Mouse (Mus musculus): ENCODE data around the gene Cxcr5. TPM values are rescaled to one million over a fixed set of nuclear protein-coding genes. Genes with fewer than 3 reads are reported as not detected.

The Cxcr5 gene
- polyA plus RNA-seq, 1 experiment = 6.0 TPM

GRCm38 (mm10) chr9:44525001-44525400 lies 36.7 kb downstream of the Cxcr5 start:
- H3K4me1 ChIP-seq (ENCODE audit: control insufficient read depth, insufficient read depth, low read length) = no peaks in the 10 kb centered on the region
- WGBS = 87% methylated on average over 3 of the region's 3 CpGs
- no peak for TF ChIP-seq CTCF (IDR thresholded peaks at IDR 0.05; ENCODE audit: insufficient read depth, low read length)
- TF ChIP-seq POLR2A (IDR thresholded peaks at IDR 0.05; ENCODE audit: borderline replicate concordance, extremely low read depth, low read depth, low read length) = no peak
- DNase-seq = no peak
- no peak overlapping the region for H3K4me3 ChIP-seq (replicated peaks; ENCODE audit: extremely low read depth, low read depth, low read length)

GRCm38 (mm10) chr9:44524235-44524826 lies 37.3 kb downstream of the Cxcr5 start:
- DNase-seq = no peak
- H3K4me3 ChIP-seq (replicated peaks; ENCODE audit: extremely low read depth, low read depth, low read length) = no peak overlapping the region
- no peaks in the 10 kb centered on the region for H3K4me1 ChIP-seq (ENCODE audit: control insufficient read depth, insufficient read depth, low read length)
- TF ChIP-seq CTCF (IDR thresholded peaks at IDR 0.05; ENCODE audit: insufficient read depth, low read length) (no peak), POLR2A (IDR thresholded peaks at IDR 0.05; ENCODE audit: borderline replicate concordance, extremely low read depth, low read depth, low read length) (no peak)
- 69% methylated on average over 5 of the region's 5 CpGs for WGBS

- Histone ChIP-seq H3K4me1 (ENCODE audit: control insufficient read depth, insufficient read depth, low read length) (no peaks in the 10 kb centered on the region), H3K4me3 (replicated peaks; ENCODE audit: extremely low read depth, low read depth, low read length) (no peak overlapping the region)
- TF ChIP-seq CTCF (IDR thresholded peaks at IDR 0.05; ENCODE audit: insufficient read depth, low read length) = no peak
- TF ChIP-seq POLR2A (IDR thresholded peaks at IDR 0.05; ENCODE audit: borderline replicate concordance, extremely low read depth, low read depth, low read length) = no peak
- 59% methylated on average over 5 of the region's 5 CpGs for WGBS
- no peak for DNase-seq
Measured at GRCm38 (mm10) chr9:44523686-44524085, 38.0 kb downstream of the Cxcr5 start.

- 69% methylated on average over 10 of the region's 10 CpGs for WGBS
Measured at GRCm38 (mm10) chr9:44521927-44522326, 39.8 kb downstream of the Cxcr5 start.

GRCm38 (mm10) chr9:44518068-44518467 lies 43.6 kb downstream of the Cxcr5 start:
- 45% methylated on average over 7 of the region's 7 CpGs for WGBS
- no peak for DNase-seq
- H3K4me3 ChIP-seq (replicated peaks; ENCODE audit: extremely low read depth, low read depth, low read length) = no peak overlapping the region
- no peak for TF ChIP-seq CTCF (IDR thresholded peaks at IDR 0.05; ENCODE audit: insufficient read depth, low read length)
- no peak for TF ChIP-seq POLR2A (IDR thresholded peaks at IDR 0.05; ENCODE audit: borderline replicate concordance, extremely low read depth, low read depth, low read length)
- H3K4me1 ChIP-seq (ENCODE audit: control insufficient read depth, insufficient read depth, low read length) = peaks cover 7% of the 10 kb centered on the region; the same call in 1 of the 2 replicates

More at GRCm38 (mm10) chr9:44521927-44522326, 39.8 kb downstream of the Cxcr5 start:
- Histone ChIP-seq H3K4me3 (replicated peaks; ENCODE audit: extremely low read depth, low read depth, low read length) (no peak overlapping the region), H3K4me1 (ENCODE audit: control insufficient read depth, insufficient read depth, low read length) (no peaks in the 10 kb centered on the region)
- DNase-seq = no peak
- TF ChIP-seq POLR2A (IDR thresholded peaks at IDR 0.05; ENCODE audit: borderline replicate concordance, extremely low read depth, low read depth, low read length) = no peak
- no peak for TF ChIP-seq CTCF (IDR thresholded peaks at IDR 0.05; ENCODE audit: insufficient read depth, low read length)

- H3K4me1 ChIP-seq (ENCODE audit: control insufficient read depth, insufficient read depth, low read length) = peaks cover 7% of the 10 kb centered on the region; the same call in 1 of the 2 replicates
- H3K4me3 ChIP-seq (replicated peaks; ENCODE audit: extremely low read depth, low read depth, low read length) = no peak overlapping the region
- 65% methylated on average over 4 of the region's 4 CpGs for WGBS
- no peak for TF ChIP-seq CTCF (IDR thresholded peaks at IDR 0.05; ENCODE audit: insufficient read depth, low read length)
- no peak for TF ChIP-seq POLR2A (IDR thresholded peaks at IDR 0.05; ENCODE audit: borderline replicate concordance, extremely low read depth, low read depth, low read length)
- no peak for DNase-seq
Measured at GRCm38 (mm10) chr9:44517368-44517767, 44.3 kb downstream of the Cxcr5 start.

GRCm38 (mm10) chr9:44515891-44516290 lies 45.8 kb downstream of the Cxcr5 start:
- WGBS = 84% methylated on average over 5 of the region's 5 CpGs
- DNase-seq = no peak
- H3K4me3 ChIP-seq (replicated peaks; ENCODE audit: extremely low read depth, low read depth, low read length) = no peak overlapping the region
- TF ChIP-seq CTCF (IDR thresholded peaks at IDR 0.05; ENCODE audit: insufficient read depth, low read length) (no peak), POLR2A (IDR thresholded peaks at IDR 0.05; ENCODE audit: borderline replicate concordance, extremely low read depth, low read depth, low read length) (no peak)
- H3K4me1 ChIP-seq (ENCODE audit: control insufficient read depth, insufficient read depth, low read length) = peaks cover 13% of the 10 kb centered on the region

- DNase-seq = peak; percentile 60
- peak; percentile 17; the same call in 1 of the 2 replicates for TF ChIP-seq POLR2A (IDR thresholded peaks at IDR 0.05; ENCODE audit: borderline replicate concordance, extremely low read depth, low read depth, low read length)
- TF ChIP-seq CTCF (IDR thresholded peaks at IDR 0.05; ENCODE audit: insufficient read depth, low read length) = no peak
- Histone ChIP-seq H3K4me1 (ENCODE audit: control insufficient read depth, insufficient read depth, low read length) (peaks cover 20% of the 10 kb centered on the region), H3K4me3 (replicated peaks; ENCODE audit: extremely low read depth, low read depth, low read length) (peak overlapping the region; percentile 36)
- WGBS = 18% methylated on average over 12 of the region's 12 CpGs
Measured at GRCm38 (mm10) chr9:44515131-44515751, 46.4 kb downstream of the Cxcr5 start.

GRCm38 (mm10) chr9:44514147-44514546 lies 47.5 kb downstream of the Cxcr5 start:
- TF ChIP-seq CTCF (IDR thresholded peaks at IDR 0.05; ENCODE audit: insufficient read depth, low read length) (no peak), POLR2A (IDR thresholded peaks at IDR 0.05; ENCODE audit: borderline replicate concordance, extremely low read depth, low read depth, low read length) (no peak)
- DNase-seq = no peak
- Histone ChIP-seq H3K4me1 (ENCODE audit: control insufficient read depth, insufficient read depth, low read length) (peaks cover 27% of the 10 kb centered on the region), H3K4me3 (replicated peaks; ENCODE audit: extremely low read depth, low read depth, low read length) (no peak overlapping the region)
- 82% methylated on average over 5 of the region's 5 CpGs for WGBS

GRCm38 (mm10) chr9:44513610-44514009 lies 48.1 kb downstream of the Cxcr5 start:
- 78% methylated on average over 20 of the region's 20 CpGs for WGBS
- Histone ChIP-seq H3K4me3 (replicated peaks; ENCODE audit: extremely low read depth, low read depth, low read length) (no peak overlapping the region), H3K4me1 (ENCODE audit: control insufficient read depth, insufficient read depth, low read length) (peaks cover 27% of the 10 kb centered on the region)
- peak; percentile 10 for DNase-seq
- no peak for TF ChIP-seq POLR2A (IDR thresholded peaks at IDR 0.05; ENCODE audit: borderline replicate concordance, extremely low read depth, low read depth, low read length)
- no peak for TF ChIP-seq CTCF (IDR thresholded peaks at IDR 0.05; ENCODE audit: insufficient read depth, low read length)

All from lung, adult 2 months (tissue).